Mouse (Mus musculus) adrenal gland, postnatal 14 days (tissue): ENCODE measurements around the gene H2al3. TPM values are rescaled to one million over a fixed set of nuclear protein-coding genes. Genes with fewer than 3 reads are reported as not detected.

Source experiments
- DNase-seq: peaks from one replicate; pipeline ENCODE4 v3.0.0; 2021; ENCODE audit warnings: mixed read lengths
- long read RNA-seq, 2 experiments: library from polyadenylated mRNA; stranded (forward); transcript quantifications; one replicate each; pipeline ENCODE4 v2.0.0; 2021
- total RNA-seq: library from RNA; stranded (reverse); gene quantifications from 2 replicates; pipeline ENCODE4 v1.2.3, GENCODE M21; 2021

Gene H2al3
- not detected in 2 replicates for total RNA-seq
- long read RNA-seq, experiment 1, result 0 reads
- long read RNA-seq, experiment 2, result 0 reads

DNA sequence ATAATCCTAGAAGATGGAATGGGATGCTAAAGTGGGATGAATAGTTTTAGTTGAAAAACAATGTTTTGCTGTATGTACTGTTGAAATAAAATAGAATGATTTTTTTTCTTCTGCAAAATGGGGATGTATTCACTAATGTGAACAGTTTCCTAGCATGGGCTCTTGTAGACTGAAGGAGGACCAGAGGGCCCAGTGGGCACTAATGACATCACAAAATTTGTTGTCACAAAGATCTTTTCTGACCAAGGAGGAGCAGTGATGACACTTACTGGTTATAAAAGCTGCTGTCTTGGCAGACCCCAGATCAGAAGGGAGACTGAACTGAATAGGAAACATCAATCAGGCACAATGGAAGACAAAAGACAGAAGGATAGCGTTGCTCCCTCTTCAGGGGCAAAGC is at the start of gene H2al3:
TSS of gene H2al3 (plus strand) at position 301 of the 400 bp plus-strand sequence.
- no peak for DNase-seq

DNA sequence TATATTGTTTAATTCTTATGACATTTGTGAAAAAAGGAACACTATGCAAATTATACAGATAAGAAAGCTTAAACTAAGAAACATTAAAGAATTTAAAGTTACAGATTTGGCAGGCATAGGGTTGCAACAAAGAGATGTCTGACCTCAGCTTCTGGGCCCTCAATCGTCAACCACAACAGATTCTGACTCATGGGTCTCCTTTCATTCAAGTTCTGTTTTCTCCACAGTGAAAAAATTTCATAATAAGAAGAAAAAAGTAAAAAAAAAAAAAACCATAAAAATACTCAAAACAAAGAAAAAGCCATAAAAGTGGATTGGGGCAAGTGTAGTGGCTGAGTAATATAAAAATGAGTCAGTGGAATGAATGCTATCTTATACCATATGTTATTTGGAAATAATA is 39.4 kb upstream of the H2al3 start:
- no peak for DNase-seq

DNA sequence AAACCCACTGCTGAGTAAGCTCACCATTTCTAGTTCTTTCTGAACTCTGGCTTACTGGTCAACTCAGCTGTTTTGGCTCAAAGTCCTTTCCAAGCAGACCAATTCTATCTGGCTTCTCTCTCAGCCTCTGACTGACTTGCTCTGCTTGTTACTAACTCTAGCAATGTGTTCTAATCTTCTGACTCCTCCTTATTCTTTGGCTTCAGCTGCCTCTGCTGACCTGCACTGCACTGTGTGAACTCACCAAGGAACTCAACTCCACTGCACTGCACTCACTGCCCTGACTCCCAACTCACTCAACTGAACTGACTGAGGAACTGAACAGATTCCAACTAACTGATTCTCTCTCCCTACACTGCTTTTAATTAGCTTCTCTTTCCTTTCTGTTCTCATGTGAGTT is 37.0 kb upstream of the H2al3 start:
- DNase-seq, result no peak

DNA sequence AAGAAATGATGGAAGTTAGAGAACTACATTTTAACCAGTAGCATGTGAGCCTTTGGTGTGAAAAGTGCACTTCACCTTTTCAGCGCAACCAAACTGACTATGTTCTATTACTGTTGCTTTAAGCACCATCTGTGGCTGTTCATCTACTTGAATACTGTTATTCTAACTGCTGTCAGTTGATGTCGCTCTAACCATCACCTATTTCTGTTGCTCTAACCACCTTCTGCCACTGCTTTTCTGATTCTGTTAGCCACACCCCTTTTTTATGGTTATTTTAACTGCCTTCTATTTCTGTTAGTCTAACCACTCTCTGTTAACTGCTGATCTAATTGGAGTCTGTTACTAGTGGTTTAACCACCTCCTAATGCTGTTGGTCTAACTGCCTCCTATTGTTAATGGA is 14.7 kb upstream of the H2al3 start:
- no peak for DNase-seq

DNA sequence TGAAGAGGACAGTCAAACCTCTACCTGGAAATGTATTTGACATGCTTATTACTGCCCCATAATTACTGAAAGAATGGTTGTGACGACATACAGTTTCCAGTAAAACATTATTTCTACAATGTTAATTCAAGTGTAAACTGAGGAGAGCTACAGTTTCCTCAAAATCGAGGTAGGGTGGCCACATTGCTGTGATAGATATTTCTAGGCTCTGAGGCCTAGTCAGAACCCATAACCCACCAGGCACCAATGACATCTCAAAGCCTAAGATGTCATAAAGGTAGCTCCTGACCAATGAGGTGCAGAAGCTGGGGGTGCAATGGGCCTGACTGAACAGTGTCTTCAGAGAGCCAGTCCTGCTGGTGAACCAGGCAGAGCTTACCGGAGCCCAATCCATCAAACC is 2.9 kb upstream of the H2al3 start, which contains the start of gene Hypm:
TSS of gene Hypm (plus strand) at position 301 of the 400 bp plus-strand sequence.
- no peak for DNase-seq

DNA sequence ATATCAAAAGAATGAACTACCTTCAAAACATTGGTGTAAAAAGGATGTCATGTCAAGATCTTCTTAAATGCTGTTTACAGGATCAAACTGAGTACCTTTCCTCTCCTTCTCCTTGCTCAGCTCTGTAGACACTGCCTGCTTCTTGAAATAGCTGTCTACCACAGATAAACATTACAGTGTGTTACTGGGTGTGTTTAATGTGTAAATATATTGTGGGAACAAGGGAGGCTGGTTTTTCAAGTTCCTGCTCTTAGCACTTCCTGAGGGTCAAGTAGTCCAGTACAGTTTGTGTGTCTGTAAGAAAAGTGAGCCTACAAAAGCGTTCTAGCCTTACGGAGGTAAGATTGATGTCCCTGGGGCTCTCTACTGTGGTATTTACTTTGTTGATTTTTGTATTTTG is 12.4 kb downstream of the H2al3 start:
- DNase-seq, result no peak

DNA sequence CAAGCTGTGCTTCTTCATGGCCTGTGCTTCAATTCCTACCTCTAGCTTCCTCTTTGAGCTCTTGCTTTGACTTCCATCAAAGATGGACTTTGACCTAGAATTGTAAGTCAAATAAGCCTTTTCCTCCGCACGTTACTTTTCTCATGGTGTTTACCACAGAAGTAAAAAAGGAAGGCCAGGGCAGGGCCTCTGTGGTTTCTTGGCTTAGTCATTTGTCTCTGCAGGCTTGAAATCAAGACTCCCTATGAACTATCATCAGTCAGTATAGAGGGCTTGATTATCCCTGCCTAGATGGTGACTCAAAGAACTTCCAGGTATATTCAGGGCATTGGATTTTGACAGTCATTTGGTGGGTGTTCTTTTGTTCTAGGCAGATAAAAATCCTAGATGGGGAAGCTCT is 26.0 kb downstream of the H2al3 start:
- DNase-seq, result no peak

DNA sequence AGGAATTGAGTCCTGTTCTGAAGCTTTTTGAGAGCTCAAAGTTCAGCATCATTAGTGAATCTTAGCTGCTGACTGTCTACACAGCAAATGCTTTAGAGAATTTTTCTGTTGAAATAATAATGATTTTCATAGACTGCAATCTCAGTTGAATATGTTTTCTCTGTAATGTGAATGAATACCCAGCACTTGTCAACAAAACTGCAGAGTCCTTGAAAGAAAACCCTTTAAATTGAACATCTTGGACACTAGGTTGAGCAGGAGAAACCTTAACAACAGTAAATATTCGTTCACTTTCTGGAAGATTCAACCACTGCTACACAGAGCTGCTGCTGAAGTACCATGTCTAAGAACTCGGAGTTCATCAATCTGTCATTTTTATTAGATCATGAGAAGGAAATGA is 35.8 kb downstream of the H2al3 start, which contains the start of gene Sytl5:
TSS of gene Sytl5 (plus strand) at position 301 of the 400 bp plus-strand sequence.
- no peak for DNase-seq

Other genes starting within 250 kb of the H2al3 start
- gene Dynlt3, start 186.7 kb upstream of the H2al3 start, total RNA-seq, result 117 and 134 TPM in 2 replicates
- gene Hypm, start 2.8 kb upstream of the H2al3 start, total RNA-seq, result not detected in 2 replicates
- gene Sytl5, start 35.9 kb downstream of the H2al3 start, total RNA-seq, result 2.7 and 3.1 TPM in 2 replicates